Mouse (Mus musculus): ENCODE results near the gene Map3k11.
A peak's percentile ranks its signal among the peaks of the same experiment; 100 is the strongest.

Gene Map3k11

DNA sequence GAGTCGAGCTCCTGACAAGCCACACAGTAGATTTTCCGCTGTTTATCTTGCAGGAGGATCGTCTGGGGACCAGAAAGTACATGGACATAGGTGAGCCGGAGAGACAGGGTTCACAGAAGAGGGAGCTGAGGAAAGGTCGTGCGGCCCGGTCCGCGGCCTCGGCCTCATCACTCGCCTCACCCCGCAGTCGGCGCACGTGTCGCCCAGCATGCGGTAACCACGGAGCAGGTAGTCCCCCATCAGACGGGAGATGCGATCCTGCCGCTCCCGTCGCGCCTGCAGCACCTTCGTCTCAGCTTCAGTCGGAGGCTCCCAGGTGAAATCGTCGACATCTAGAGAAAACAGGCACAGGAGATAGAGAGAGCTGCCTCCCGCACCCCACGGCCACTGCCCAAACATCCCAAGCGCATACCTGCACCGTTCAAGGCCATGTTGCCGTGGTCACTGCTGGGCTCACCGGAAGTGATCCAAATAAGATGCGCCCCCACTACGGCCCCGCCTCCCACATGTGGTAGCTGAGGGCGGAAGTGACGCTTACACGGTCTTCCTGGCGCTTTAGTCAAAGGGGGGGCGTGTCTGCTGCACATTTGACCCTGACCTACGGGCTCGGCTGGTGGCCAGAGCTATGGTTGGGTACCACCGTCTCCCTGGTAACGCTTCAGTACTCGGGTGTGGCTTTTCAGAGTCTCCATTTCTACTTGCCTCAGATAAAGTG, 42.9 kb downstream of the Map3k11 start:
- DNase-seq (ENCODE audit: extremely low spot score, low spot score): peak; percentile 97

DNA sequence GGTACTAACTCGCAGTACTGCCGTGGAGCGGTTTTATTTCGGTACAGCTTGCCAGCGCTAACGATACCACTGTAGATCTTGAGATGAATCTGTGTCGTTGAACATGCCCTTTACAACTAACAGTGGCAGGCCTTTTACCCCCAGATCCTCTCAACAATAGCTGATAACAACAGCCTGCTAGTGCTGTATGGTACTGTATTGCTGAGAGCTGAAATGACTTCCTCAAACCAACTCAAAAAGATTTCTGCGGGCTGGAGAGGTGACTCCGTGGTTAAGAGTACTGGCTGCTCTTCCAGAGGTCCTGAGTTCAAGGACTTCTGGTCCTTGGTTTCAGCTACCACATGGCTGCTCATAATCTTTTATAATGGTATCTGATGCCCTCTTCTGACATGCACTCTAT, 45.8 kb downstream of the Map3k11 start:
- DNase-seq (ENCODE audit: extremely low spot score, low spot score): no peak

DNA sequence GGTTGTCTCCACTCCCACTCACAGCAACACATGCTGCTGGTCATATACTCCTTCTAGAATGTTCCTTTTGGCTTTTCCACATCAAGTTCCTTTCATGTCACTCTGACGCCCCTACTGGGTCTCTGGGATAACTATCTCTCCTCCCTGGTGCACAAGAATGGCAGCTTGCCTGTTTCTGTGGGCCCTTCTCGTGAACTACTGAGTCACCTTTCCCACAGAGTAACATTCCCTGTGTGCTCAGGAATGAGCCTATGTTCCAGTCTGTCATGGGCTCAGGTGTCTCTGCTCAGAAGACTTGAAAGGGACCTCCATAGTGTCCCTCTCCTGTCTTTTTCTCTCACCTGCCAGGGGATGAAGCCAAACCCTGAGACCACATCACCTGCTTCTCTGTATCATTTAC, 50.9 kb downstream of the Map3k11 start:
- no peak for DNase-seq (ENCODE audit: extremely low spot score, low spot score)

DNA sequence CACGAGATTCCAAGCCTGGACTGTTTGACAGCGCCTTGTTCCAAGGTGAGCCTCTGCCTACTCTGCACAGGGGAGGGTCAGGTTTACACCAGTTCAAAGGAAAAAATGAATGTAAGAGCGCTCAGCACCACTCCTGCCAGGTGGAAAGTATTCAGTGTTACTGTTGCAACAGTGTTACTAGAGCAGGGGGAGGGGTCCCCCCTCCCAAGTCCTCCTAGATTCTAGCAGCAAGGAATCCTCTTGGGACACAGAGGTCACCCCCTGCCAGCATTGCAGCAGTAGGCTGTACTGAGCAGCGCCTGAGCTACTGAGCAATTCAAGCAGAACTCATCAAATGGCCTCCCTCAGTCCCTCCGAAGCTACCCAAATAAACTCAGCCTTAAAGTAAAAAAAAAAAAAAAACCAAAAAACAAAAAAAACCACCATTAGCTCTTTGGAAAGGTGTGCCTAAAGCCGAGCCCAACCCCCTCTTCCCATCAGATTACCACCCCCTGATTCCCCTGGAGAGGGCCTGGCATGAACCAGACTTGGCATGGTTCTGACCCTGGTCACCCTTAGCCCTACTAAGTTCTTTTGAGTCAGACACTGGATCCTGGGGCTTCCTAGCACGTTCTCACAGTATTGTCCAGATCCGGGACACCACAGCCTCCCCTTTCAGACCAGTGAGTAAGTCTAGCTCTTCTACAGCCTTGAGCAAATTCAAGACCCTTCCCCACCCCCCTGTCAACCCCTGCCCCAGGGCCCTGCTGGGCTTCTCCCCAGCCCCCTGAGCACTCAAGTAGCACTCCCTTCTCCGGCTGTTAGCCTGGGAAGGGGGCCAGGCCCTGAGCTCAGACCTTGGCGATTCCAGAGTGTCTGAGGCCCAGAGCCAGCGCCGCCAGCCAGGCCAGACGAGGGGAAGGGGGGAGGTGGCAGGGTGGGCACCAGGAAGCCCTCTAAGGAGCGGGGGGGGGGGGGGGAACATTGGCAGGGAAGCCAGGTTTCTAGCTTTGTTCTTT, 52.1 kb downstream of the Map3k11 start, which contains the start of gene Ltbp3:
TSS of gene Ltbp3 (plus strand) at position 585 of the 998 bp plus-strand sequence.
- peak; percentile 40 for DNase-seq (ENCODE audit: extremely low spot score, low spot score)

DNA sequence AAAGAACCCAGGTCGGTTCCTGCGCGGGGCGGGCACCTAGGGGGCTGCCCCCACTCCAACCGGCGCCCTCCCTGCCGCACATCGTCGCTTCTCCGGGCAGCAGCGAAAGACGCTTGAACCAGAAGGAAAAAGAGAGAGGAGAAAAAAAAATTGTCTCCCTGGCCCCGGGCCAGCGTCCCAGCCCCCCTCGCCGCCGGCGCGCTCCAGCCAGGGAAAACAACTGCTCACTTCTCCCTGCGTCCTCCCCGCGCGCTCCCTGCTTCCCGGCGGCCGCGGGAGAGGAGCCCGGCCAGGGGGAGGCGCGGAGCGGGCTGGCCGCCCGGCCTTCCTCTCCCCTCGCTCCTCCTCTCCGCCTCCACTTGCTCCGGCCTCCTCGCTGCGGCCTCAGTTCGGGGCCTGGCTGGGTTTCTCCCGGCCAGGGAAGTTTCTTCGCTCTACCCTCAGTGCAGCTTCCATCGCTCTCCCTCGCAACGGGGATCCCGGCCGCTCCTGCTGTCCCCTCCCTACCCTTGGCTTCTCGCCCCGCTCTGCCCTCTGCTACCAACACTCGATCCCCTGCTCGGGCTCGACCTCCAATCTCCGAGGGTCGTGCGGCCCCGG, 53.2 kb downstream of the Map3k11 start:
- peak; percentile 76 for DNase-seq (ENCODE audit: extremely low spot score, low spot score)

DNA sequence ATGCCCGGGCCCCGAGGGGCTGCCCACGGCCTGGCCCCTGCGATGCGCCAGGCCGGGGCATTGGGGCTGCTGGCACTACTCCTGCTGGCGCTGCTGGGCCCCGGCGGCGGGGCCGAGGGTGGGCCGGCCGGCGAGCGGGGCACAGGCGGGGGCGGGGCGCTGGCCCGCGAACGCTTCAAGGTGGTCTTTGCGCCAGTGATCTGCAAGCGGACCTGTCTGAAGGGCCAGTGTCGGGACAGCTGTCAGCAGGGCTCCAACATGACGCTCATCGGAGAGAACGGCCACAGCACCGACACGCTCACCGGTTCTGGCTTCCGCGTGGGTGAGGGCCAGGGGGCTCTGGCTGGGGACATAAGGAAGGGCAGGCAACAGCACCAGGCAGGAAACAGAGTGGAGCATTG, 53.7 kb downstream of the Map3k11 start:
- DNase-seq (ENCODE audit: extremely low spot score, low spot score): peak; percentile 70

DNA sequence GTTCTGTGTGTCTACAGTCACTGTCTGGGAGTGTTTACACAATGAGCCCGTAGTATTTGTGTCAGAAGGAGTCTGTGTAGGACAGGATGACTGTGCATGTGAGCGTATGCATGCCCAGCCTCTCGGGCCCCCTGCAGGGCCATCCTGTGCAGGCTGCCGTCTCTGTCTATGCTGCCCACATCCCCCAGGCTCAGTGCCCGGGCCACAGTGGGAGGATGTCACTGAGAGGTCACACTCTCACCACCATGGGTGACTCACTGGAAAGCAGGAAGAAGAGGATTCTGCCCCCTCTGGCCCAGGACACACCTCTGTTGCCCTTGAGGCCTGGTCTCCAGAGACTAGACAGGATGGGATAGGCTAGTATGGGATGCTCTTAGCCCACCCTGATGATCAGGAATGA, 55.0 kb downstream of the Map3k11 start:
- no peak for DNase-seq (ENCODE audit: extremely low spot score, low spot score)

DNA sequence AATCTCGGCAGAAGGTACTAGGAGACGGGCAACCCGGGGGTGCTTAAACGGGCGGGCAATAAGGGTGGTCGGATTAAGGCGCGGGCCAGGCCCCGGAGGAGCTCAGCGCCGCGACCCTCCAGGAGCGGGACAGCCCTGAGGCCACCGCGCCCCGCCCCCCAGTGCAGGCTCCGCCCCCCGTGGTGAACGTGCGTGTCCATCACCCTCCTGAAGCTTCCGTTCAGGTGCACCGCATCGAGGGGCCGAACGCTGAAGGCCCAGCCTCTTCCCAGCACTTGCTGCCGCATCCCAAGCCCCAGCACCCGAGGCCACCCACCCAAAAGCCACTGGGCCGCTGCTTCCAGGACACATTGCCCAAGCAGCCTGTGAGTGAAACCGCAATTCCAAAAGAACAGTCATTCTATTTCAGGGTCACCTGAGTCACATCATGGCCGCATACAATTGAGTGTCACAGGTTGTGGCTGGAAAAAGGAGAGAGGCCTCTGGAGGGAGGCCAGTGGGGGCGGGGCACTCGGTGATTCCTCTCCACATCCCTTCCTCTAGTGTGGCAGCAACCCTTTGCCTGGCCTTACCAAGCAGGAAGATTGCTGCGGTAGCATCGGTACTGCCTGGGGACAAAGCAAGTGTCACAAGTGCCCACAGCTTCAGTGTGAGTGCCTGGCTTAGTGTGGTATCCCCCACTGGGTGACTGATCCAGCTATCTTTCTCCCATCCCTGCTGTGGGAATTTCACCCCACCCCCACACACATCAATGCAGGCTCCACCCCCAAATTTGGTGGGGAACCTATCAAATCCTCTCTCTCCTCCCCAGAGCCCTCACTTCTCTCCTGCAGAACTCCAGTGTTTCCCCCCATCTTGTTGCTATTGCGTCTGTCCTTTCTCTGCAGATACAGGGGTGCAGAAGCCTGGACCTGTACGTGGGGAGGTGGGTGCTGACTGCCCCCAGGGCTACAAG, 57.5 kb downstream of the Map3k11 start:
- DNase-seq (ENCODE audit: extremely low spot score, low spot score): peak; percentile 40

DNA sequence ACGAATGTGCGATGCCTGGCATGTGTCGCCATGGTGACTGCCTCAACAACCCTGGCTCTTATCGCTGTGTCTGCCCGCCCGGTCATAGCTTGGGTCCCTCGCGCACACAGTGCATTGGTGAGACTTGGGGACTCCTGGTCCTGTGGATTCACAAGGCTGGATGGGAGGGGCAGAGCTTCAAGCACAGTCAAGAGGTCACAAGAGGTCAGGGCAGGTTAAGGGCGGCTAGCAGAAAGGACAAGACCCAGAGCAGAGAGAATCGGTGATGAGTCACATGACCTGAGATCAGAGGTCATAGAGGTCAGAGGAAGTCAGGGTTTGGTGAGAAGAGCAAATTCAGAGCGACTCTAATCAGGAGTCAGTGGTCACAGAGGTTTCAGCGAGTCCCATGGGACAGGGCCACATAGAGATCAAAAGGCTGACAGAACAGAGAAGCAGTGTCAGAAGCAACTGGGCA, 58.4 kb downstream of the Map3k11 start:
- DNase-seq (ENCODE audit: extremely low spot score, low spot score): no peak

DNA sequence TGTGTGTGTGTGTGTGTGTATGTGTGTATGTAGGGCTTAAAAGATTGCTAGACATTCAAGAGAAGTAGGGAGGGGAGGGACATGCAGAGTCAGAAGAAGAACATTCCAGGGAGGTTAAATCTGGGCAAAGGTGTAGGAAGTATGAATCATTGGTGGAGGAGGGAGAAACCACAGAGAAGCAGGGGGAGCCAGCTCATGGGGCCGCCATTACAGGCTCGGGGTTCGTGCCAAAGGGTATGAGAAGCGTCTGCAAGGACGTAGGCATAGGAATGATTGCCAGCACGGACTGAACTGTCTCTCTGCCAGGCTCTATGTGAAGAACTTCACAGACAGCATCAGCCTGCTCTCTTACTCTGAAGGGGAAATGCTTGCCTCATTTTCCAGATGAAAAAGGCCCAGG, 60.9 kb downstream of the Map3k11 start:
- no peak for DNase-seq (ENCODE audit: extremely low spot score, low spot score)

DNA sequence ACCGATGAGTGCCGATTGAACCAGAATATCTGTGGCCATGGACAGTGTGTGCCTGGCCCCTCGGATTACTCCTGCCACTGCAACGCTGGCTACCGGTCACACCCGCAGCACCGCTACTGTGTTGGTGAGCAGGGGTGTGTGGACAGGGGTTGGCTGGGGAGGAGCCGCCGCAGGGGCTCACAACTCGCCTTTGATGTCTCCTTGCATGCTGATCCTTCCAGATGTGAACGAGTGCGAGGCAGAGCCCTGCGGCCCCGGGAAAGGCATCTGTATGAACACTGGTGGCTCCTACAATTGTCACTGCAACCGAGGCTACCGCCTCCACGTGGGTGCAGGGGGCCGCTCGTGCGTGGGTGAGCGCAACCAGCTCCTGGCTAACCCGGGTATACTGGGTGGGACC, 62.4 kb downstream of the Map3k11 start:
- peak; percentile 29 for DNase-seq (ENCODE audit: extremely low spot score, low spot score)

DNA sequence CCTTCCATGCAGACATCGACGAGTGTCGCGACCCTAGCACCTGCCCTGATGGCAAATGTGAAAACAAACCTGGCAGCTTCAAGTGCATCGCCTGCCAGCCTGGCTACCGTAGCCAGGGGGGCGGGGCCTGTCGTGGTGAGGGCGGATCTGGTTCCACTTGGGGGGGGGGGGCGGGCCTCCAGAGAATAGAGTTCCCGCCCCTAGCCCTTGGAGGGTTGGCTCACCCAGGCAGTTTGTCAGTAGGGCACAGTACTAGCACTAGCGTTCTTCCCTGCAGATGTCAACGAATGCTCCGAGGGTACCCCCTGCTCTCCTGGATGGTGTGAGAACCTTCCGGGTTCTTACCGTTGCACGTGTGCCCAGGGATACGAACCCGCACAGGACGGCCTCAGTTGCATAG, 63.2 kb downstream of the Map3k11 start:
- DNase-seq (ENCODE audit: extremely low spot score, low spot score): peak; percentile 23

All from neural tube, embryonic 10.5 days (tissue).